Mouse (Mus musculus): Measurements from ENCODE around the gene Fam102b.
A peak's percentile ranks its signal among the peaks of the same experiment; 100 is the strongest.

The Fam102b gene

DNA sequence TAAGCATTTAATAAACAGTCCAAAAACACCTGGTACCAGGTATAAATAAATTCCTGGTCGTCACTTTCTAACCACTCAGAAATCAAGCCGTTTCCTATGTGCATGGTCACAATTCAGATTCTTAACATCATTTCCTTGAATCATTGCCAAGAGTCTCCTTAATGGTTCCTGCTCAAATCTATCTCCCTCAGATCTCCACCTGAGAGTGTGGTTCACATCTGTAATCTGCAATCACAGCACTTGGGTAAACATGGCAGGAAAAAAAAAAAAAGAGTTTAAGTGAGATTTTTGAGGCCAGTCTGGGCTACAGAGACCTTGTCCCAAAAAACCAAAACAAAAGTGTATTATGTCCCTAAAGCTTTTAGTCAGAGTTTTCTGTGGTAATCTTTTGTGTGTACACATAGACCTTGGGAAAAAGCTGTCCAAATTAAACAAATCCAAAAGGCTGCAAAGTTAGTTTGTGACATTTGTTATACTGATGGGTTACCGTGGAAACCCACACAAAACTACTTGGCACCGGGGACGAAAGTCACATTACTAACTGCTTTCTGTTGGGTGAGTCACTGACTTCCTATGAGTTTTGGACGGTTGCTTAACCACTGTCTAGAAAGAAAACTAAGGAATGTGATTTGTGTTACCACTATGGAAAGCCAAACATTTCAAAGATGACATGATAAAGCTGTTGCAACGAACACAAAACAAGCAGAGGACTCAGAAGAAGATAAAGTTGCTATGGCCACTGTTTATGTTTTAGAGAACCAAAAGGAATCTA, 16.7 kb downstream of the Fam102b start:
- no peak for DNase-seq

GRCm38 (mm10) chr3:109008180-109008579, 19.2 kb downstream of the Fam102b start:
- DNase-seq = no peak

- no peak for DNase-seq
These were observed 21.6 kb downstream of the Fam102b start for GRCm38 (mm10) chr3:109005777-109006176.

DNA sequence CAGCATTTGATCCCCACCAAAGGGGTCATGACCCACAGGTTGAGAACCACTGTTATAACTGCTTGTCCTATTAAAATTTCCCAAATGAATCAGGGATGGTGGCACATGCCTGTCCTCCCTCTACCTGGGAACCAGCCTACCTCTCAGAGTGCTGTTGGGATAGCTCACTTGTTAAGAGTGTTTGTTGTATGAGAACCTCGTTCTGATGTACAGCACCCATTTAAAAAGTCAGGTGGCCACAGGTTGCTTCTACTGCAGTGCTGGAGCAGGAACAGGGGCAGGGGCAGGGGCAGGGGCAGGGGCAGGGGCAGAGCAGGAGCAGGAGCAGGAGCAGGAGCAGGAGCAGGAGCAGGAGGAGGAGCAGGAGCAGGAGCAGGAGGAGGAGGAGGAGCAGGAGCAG, 28.2 kb downstream of the Fam102b start:
- DNase-seq = no peak

GRCm38 (mm10) chr3:108997762-108998161, 29.6 kb downstream of the Fam102b start:
- DNase-seq = no peak

DNA sequence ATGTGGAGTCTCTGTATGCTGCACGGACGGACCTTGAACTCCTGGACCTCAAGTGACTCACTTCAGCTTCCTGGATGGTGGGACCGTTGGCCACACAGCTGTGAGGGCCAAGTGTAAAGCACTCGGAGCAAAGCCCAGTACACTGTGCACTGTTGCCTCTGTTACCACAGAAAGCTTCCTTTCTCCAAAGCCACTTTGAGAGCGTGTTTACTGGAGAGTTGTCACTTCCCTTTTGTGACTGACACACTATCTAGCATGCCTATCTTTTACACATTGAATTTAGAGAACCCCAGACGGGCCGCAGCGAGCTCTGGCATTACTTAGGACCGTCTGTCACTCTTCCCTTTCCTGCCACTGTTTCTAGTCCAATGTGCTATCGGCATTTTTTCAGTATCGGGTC, 30.1 kb downstream of the Fam102b start:
- DNase-seq = no peak

GRCm38 (mm10) chr3:108995379-108995778, 32.0 kb downstream of the Fam102b start:
- no peak for DNase-seq

GRCm38 (mm10) chr3:108994477-108994876, 32.9 kb downstream of the Fam102b start:
- DNase-seq = no peak

GRCm38 (mm10) chr3:108989971-108990548, 37.3 kb downstream of the Fam102b start:
- no peak for DNase-seq

DNA sequence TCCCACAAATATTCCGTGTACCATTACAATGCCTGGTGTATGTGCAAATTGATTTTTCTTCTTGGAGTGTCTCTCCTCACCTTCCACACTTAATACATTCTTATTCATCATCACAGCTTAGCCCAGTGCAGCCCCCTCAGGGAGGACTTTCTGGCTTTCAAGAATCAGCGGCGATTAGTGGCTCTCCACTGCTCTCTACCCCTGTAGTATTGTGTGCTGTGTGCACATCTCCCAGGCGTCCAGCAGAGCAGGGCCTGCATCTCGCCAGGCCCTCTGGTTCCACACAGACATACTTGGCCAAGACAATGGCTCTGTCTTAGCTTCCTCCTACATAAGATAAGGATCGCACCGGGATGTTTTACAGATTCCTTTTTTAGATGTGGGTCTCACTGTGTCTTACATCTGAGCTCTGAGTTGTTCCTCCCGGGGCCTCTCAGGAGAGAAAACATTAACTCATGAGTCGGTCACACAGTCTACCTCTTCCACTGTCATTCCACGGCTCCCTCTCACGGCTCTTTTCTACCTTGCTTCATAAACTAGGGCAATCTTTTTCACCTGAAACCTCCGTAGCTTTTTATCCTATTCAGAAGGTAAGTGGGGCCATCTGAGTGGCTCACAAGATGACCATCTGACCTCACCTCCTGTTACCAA, 40.3 kb downstream of the Fam102b start:
- no peak for DNase-seq

DNA sequence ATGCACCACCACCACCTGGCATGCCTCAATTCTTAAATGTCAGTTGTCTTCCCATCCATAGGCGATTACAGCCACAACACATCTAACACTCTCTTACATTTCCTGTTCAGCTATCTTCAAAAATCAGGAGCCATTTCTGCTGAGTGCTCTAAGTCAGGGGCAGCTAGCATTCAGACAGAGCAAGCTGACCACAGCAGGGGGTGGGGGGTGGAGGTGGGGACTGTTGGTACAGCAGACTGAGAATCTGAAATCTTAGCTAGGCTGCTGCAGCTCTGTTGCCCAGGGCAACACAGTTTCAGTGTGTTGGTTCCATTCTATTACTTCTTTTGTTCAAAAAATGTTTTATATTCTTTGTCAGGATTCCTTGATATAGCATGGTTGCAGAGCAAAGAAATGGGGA, 40.9 kb downstream of the Fam102b start:
- no peak for DNase-seq

DNA sequence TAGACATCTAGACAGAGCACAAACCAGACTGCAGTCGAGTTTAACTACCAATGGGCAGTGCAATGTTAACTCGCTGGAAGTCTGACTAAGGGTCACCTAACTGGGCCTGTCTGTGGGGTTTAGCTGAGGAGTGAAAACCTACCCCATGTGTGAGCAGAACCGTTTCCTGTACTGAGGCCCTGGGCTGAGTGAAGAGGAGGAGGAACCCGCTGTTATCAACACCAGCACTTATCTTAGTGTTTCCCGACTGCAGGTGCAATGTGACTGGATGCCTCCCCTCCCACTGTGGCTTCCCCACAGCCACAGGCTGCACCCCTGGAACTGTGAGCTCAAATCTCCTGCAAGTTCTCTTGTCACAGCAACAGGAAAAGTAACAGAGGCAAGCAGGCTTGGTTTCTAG, 43.4 kb downstream of the Fam102b start:
- no peak for DNase-seq

- no peak for DNase-seq
These were observed 45.5 kb downstream of the Fam102b start for GRCm38 (mm10) chr3:108981946-108982345.

DNA sequence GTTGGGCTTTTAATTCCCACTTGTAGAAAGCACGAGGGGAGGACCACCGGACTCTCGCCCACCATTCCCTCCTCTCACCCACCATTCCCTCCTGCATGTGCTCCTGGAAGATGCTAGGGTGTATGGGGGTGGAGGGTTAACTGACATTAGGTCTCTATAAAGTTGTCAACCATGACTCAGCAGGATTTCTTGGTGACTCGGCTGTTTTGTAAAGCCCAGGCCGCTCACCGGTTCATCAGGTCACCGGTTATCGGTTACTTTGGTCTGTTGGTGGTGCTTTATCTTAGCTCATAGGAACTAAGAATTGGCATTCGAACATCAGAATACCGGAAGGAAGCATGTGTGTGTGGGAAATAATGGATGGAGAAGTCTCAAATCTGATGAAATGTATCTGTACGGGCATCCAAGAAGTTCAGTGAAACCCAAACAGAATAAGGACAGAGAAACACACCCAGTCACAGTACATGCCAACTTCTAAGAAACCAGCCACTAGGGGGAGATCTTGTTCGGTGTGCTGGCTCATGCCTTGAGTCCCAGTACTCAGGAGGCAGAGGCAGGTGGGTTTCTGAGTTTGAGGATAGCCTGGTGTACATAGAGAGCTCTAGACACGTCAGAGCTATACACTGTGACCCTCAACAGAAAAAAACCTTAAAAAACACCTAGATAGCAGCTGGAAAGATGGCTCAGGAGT, 49.9 kb downstream of the Fam102b start:
- peak in 1 of 2 experiments; percentile 14 for DNase-seq

DNA sequence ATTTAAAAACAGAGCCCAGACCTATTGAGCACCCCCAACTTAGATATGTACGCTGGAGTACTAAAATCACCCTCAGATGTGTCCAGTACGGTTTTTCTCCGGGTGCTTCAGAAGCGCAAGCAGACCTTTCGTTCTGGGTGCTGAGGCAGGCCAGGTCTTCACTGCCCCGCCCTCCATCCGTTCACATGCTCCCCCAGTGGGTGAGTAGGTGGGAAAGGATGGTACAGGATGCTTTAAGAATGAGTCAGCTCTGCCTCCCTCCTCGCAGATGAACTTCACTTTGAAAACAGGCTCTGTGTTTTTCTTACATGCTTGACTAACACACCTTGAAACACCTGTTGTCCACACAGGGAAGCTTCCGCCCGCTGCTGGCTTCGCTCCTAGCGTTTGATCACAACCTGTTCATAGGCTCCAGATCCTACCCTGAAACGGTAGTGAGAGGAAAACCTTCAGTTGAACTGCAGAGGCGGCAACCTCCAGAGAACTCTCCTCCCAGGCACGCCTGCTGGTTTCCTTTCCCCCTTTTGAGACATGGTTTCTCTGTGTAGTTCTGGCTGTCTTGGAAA, 52.4 kb downstream of the Fam102b start:
- no peak for DNase-seq

DNA sequence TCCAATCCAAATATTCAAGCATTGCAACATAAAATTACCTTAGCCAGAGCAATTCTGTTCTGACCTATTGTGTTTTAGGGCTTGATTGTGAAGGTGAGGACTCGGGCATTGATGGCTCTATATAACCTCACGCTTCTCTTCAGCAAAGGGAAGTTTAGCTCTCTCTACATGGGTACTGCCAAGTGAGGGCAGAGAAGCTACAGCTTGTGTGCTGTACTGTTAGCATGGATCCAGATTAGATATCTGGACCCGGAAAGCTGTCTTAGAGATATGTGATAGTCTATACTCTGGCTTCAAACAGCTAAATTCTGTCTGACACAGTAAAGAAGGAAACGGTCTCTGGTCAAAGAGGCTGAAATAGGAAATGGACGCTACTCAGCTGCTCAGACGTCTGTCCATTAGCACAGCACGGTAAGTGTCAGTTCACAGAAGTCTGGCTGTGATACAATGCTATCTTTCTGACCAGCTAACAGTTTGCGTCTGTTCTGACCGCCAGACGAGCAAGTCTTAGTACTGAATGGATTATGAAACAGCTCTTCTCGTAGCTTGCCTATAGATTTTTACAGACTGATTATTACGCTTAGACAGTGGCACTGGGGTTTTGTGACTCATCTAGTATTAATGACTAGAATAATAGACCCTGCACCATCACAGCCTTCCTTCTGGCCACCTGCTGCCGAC, 53.3 kb downstream of the Fam102b start:
- no peak for DNase-seq

DNA sequence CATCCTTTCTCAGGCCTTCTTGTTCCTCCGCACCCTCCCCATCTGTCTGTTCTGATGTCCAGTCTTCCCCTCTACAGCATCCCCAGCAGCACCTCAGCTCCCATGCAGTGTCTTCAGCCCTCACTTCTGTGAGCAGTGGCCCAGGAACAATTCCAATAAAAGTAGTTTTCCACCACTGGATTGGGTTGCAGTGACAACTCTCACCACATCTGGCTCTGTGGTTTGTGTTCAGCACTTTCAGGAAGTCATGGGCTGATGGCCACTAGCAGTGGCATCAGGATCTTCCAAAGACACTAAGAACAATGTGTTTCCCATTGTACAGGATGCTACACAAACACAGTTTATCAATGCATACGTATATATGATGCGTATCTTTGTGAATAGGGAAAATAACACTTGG, 61.4 kb downstream of the Fam102b start:
- no peak for DNase-seq

DNA sequence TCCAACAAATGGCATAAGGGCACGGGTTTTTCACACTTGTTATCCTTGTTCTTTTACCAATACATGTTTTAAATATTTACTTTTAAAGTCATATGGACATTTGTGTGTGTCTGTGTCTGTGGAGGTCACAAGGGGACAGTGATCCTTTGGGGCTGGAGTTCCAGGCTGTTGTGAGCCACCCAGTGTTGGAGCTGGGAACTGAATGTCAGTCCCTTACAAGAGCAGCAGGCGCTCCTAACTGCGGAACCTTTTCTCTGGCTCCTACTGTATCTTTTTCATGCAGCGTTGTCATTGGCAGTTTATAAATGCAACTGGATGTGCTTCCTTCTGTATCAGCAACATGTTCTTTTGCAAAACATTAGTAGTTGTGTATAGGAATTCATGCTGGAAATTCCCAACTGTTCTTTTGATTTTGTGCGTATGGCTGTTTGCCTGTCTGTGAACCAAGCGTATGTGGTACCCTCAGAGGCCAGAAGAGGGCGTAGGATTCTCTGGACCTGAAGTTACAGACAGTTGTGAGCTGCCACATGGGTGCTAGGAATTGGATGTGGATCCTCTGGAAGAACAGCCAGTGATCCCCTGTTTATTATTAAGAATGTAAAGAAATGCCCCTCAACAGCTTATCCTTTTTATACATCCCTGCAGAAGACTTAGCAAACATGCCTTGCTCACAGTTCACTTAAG, 62.9 kb downstream of the Fam102b start:
- DNase-seq = no peak

DNA sequence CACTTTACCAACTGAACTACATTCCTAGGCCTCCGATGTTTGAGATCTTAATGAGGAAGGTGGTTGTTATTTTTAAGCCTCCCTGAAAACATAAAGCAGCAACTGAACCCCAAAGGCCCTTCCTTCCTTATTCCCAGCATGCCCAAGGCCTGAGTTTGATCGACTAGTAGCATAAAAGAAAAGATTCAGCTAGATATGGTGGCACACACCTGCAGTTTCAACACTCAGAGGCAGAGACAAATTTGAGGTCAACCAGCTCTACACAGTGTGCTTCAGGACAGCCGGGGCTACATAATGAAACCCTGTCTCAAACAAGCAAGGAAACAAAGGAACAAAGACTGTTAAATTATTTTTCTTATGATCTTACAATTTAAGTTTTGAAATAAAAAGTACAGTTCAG, 63.6 kb downstream of the Fam102b start:
- no peak for DNase-seq

GRCm38 (mm10) chr3:108963278-108963677, 64.1 kb downstream of the Fam102b start:
- DNase-seq = no peak

GRCm38 (mm10) chr3:108961655-108962054, 65.8 kb downstream of the Fam102b start:
- DNase-seq = no peak

- DNase-seq = no peak
These were observed 66.2 kb downstream of the Fam102b start for GRCm38 (mm10) chr3:108961226-108961625.

All from spleen, adult 18-20 months (tissue).